Mouse (Mus musculus): ENCODE measurements around the gene Agap3. TPM values are rescaled to one million over a fixed set of nuclear protein-coding genes. Genes with fewer than 3 reads are reported as not detected.
A peak's percentile ranks its signal among the peaks of the same experiment; 100 is the strongest.

Agap3 gene
- total RNA-seq, 2 experiments from 2014 or later, result 507 to 566 TPM

GRCm38 (mm10) chr5:24426556-24427284, 25.3 kb upstream of the Agap3 start:
- intact Hi-C loops (cut with DNase I), result no loop called here
- no peak for DNase-seq (ENCODE audit: low spot score in 2 of 2)

- intact Hi-C loops (cut with DNase I), result no loop called here
- no peak for DNase-seq (ENCODE audit: low spot score in 2 of 2)
Observed at GRCm38 (mm10) chr5:24427285-24427633, 24.7 kb upstream of the Agap3 start.

DNA sequence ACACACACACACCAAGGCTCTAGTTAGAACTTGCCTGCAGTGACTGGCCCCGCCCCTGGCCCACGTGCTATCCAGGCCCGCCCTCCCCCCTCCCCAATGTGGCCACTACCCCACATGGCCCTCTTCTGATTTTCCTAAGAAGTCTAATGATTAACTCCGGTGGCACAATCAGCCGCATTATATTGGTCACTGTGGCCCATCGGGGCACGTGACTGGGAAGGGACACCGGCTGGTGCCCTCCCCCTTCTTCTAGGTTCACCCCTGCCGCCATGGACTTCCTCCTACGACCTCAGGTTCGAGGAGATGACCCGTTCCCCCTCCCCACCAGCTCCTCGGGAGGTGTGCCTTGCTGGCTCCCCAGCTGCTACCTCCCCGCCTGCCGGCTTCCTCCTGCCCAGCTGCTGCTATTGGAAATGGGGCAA, 24.0 kb upstream of the Agap3 start:
- no peak for DNase-seq (ENCODE audit: low spot score in 2 of 2)
- intact Hi-C loops (cut with DNase I), result no loop called here

GRCm38 (mm10) chr5:24428596-24428995, 23.4 kb upstream of the Agap3 start:
- intact Hi-C loops (cut with DNase I), result no loop called here
- DNase-seq (ENCODE audit: low spot score in 2 of 2), result no peak

DNA sequence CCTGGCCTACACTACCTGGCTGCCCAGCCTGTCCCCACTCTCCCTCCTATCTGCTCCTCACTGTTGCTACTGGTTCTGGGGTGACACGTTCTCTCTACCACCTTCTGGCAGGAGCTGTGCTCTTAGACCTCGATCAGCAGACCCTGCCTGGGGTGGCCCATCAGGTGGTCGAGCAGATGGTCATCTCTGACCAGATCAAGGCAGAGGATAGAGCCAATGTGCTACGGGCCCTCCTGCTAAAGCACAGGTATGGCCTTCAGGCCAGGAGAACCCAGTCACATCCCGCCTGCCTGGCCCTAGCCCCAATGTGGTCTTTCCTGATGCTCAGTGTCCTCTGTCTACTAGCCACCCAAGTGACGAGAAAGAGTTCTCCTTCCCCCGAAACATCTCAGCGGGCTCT, 18.0 kb upstream of the Agap3 start:
- DNase-seq (ENCODE audit: low spot score in 2 of 2), result no peak
- intact Hi-C loops (cut with DNase I), result no loop called here

GRCm38 (mm10) chr5:24441187-24441586, 10.8 kb upstream of the Agap3 start:
- no peak for DNase-seq (ENCODE audit: low spot score in 2 of 2)
- intact Hi-C loops (cut with DNase I), result no loop called here

DNA sequence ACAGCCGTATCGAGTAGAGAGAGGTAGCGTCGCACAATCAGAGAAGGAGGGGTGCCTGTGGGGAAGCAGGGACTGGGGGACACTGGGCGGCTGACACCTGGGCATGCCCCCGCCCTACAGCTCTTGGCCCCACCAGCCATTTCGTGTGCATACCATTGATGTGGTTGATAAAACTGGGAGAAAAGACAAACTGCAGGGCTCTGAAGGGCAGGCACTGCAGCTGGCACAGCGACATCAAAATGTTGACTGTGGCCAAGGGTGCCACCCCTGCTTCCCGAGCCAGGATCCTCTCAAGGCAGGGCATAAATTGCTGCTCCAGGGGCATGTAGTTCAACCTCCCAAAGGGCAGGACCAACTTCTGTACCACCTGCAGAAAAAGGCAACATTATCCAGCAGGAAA, 9.9 kb upstream of the Agap3 start:
- intact Hi-C loops (cut with DNase I), result no loop called here
- no peak for DNase-seq (ENCODE audit: low spot score in 2 of 2)

DNA sequence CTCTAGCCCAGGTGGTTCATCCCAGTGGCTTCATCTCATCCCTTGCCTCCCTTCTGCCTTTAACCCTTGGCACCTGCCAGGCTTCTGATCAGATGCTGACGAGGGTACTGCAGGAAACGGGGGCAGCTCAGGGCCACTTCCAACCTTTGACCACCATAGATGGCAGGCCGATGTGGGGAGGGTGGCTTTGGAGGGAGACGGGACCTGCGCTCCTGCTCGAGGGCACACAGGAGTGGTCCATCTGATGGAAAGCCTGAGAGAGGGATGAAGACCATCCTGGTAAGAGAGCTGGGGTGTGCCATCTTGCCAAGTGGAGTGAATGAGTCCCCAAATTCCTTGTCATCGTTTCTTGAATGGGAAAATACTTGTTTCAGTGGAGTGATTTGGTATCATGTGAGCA, 8.8 kb upstream of the Agap3 start:
- intact Hi-C loops (cut with DNase I), result no loop called here
- DNase-seq (ENCODE audit: low spot score in 2 of 2), result no peak

- DNase-seq (ENCODE audit: low spot score in 2 of 2), result no peak
- intact Hi-C loops (cut with DNase I), result no loop called here
Observed at GRCm38 (mm10) chr5:24443927-24444326, 8.1 kb upstream of the Agap3 start.

DNA sequence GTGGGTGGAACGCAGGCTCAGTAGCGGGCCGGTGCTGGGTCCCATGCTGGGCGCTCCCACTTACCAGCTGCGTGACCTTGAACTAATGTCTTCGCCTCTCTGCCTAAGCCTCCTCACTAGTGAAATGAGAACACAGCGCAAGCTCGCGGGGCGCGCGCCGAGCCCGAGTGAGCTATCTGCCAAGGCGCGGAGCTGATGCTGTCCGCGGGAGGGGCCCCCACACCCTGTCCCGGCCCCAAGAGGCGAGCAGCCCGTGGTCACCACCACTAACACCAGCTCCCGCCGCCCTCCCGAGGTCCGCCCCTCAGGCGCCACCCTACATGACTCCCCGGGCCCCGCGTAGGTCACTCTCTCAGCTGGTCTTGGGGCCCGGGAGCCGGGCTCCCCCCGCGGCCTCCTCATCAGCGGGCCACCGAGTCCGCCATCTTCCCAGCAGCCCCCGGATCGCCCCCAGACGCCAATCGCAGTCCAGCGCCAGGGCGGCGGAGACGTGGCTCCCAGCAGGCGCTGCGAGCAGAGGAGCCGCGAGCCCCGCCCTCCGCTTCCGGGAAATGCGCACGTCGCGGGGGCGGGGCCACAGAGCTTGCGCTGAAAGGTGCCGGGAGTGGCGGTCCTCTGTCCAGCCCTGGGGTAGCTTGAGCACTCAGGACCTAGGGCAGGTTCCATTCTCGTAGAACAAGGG, 7.1 kb upstream of the Agap3 start, which contains the start of gene Fastk:
Gene Fastk, minus strand, starts transcription at position 542 of the 682 bp plus-strand sequence.
- intact Hi-C loops (cut with DNase I), result no loop called here
- DNase-seq (ENCODE audit: low spot score in 2 of 2), result peak; percentile 94 to 97

DNA sequence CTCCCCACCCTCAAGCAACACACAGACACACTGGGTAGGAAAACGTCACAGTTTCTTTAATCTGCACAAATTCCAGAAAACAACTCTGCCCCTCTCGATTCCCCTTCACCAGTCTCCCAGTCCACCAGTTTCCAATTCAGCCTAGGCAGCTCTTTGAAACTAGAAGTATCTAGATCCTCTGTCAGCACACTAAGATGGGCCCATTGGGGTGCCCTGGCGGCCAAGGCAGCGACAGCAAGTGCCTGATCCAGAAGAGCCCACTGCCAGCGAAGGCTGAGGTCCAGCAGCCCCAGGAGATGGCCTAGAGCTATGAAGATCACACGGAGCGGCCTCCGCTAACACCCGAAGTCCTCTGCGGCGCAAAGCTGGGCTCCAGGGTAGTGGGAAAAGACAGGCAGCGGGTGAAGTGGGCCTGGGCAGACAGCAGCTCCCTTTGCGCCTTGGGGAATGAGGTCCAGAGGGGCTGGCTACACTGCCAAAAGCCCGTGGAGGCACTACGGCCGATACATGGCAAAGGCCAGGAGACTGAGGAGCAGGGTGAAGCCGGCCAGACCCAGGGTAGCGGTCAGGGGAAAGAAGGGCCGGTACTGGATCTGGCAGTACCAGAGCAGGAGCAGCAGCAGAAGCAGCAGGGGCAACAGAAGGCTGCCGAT, 6.4 kb upstream of the Agap3 start:
- intact Hi-C loops (cut with DNase I), result no loop called here
- no peak for DNase-seq (ENCODE audit: low spot score in 2 of 2)

GRCm38 (mm10) chr5:24446630-24447029, 5.3 kb upstream of the Agap3 start:
- no peak for DNase-seq (ENCODE audit: low spot score in 2 of 2)
- intact Hi-C loops (cut with DNase I), result no loop called here

- DNase-seq (ENCODE audit: low spot score in 2 of 2), result peak; percentile 87 to 90
- intact Hi-C loops (cut with DNase I), result loop anchor here (1.0 kb wide), 1 partner anchor 24 kb away; the partner anchor contains the start of genes Cdk5 and Slc4a2
Observed at GRCm38 (mm10) chr5:24447624-24448298, 4.2 kb upstream of the Agap3 start, which contains the start of gene Tmub1. Tmub1 (minus strand) TSS chr5:24447854.

- intact Hi-C loops (cut with DNase I), result loop anchor here (1.0 kb wide), 1 partner anchor 26 kb away; no protein-coding TSS in a partner anchor
- peak; percentile 84 to 91 for DNase-seq (ENCODE audit: low spot score in 2 of 2)
Observed at GRCm38 (mm10) chr5:24451264-24452029, 530 bp upstream of the Agap3 start.

- intact Hi-C loops (cut with DNase I), result no loop called here
- DNase-seq (ENCODE audit: low spot score in 2 of 2), result no peak
Observed at GRCm38 (mm10) chr5:24452691-24453233, 785 bp downstream of the Agap3 start.

DNA sequence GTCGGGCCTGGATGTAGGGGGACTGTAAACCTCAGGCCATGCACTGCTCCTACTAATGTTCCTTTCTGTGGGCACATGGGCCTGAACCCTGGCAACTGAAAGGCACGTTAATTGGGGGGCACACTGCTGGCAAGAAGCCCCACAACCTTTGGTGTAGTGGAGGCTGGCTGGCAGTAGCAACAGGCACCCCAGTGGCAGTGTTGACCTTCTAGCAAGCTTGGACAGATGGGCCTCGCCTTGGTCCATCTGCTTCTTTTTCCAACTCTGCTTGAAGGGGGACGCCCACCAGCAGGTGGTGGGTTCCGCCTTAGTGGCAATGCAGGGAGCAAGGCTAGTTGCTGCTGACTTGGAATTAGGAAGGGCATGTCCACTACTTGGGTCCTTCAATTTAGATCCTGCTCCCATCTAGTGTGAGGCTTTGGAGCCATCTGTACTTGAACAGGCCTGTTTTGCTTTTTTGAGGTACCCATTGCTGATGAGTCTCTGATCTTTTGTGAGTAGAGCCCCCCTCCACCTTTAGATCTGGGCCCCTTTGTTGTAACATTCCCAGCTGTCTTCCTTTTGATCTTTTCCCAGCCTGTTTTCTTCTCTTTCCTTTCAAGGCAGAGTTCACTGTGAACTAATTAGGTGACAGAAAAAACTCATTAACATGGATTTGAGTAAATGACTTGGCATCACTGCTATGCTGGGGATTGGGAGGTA, 1.5 kb downstream of the Agap3 start:
- intact Hi-C loops (cut with DNase I), result no loop called here
- DNase-seq (ENCODE audit: low spot score in 2 of 2), result no peak

DNA sequence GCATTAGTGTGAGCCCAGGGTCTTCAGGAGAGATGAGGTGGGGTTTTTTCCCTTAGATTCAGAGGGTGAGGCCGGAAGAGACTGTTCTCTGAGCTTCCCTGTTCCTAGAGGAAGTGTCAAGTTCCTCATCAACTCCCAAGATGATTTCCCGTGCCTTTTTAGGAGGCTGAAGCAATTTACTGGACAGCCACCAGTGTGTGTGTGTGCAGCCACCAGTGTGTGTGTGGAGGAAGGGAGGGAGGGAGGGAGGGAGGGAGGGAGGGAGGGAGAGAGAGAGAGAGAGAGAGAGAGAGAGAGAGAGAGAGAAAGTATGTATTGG, 2.0 kb downstream of the Agap3 start:
- intact Hi-C loops (cut with DNase I), result no loop called here
- no peak for DNase-seq (ENCODE audit: low spot score in 2 of 2)

GRCm38 (mm10) chr5:24455076-24455475, 3.1 kb downstream of the Agap3 start:
- intact Hi-C loops (cut with DNase I), result no loop called here
- DNase-seq (ENCODE audit: low spot score in 2 of 2), result no peak

DNA sequence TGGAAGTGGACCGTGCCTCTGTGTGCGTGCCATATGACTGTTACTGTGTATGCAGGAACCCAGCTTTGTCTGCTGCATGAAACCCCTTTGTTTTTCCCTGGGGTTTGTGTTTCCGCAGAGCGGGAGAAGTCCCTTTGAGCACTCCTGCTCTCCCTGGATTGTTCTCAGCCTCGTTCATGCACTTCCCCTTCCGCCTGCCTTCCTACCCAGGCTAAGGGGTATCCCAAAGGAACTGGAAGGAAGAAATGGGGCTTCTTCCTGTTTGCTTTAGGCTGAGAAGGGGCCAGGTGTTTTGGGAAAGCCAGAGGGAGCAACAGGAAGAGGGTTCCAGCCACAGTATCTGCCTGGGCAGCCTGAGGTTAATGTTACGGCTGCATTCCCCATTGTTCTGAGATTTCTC, 3.6 kb downstream of the Agap3 start:
- DNase-seq (ENCODE audit: low spot score in 2 of 2), result no peak
- intact Hi-C loops (cut with DNase I), result no loop called here
